Comparison of ENCODE assay signal across 9 mouse cellular contexts in genomic region chr14:18506168-18506567, GRCm38 (mm10).
A peak's percentile ranks its signal among the peaks of the same experiment; 100 is the strongest.
DNase-seq lines count a peak whose midpoint lies in the region; ATAC-seq and TF ChIP-seq lines count a peak whose summit lies in the region.
"Had no signal": no experiment of that assay in that cellular context is flagged by ENCODE, and none has a peak within 500 bp of the region (broad histone marks: within the 10 kb centered on the region; RNA-seq: fewer than 3 reads in every experiment).

No protein-coding gene starts in this region.

- H3K4me3 ChIP-seq in neural tube, embryonic 15.5 days (replicated peaks): no peak overlapping the region
- no peak overlapping the region for H3K4me3 ChIP-seq in forebrain, postnatal 0 days (ENCODE audit: low read depth, low read length)
- H3K4me3 ChIP-seq: lung, embryonic 15.5 days had no signal

- no peaks in the 10 kb centered on the region for H3K4me1 ChIP-seq in neural tube, embryonic 15.5 days
- no peaks in the 10 kb centered on the region for H3K4me1 ChIP-seq in forebrain, postnatal 0 days (ENCODE audit: insufficient read depth)
- H3K4me1 ChIP-seq: lung, embryonic 15.5 days had no signal

- H3K27me3 ChIP-seq in neural tube, embryonic 15.5 days (replicated peaks): no peaks in the 10 kb centered on the region
- no peaks in the 10 kb centered on the region for H3K27me3 ChIP-seq in forebrain, postnatal 0 days (ENCODE audit: insufficient read depth, low read length)
- H3K27me3 ChIP-seq: lung, embryonic 15.5 days had no signal

- peak; percentile 86 for ATAC-seq in frontal cortex, adult (ENCODE audit: low TSS enrichment)
- ATAC-seq in neural tube, embryonic 15.5 days (ENCODE audit: low FRiP score): no peak
- ATAC-seq in forebrain, postnatal 0 days: no peak

- WGBS in neural tube, embryonic 15.5 days: 77% methylated on average over 4 of the region's 4 CpGs
- 64% methylated on average over 4 of the region's 4 CpGs for WGBS in forebrain, postnatal 0 days

- no peaks in the 10 kb centered on the region for H3K9me3 ChIP-seq in neural tube, embryonic 15.5 days (replicated peaks)
- no peaks in the 10 kb centered on the region for H3K9me3 ChIP-seq in forebrain, postnatal 0 days (ENCODE audit: low read length)
- H3K9me3 ChIP-seq: lung, embryonic 15.5 days had no signal

- DNase-seq in frontal cortex, postnatal 14 days (ENCODE audit: low spot score in 2 of 2): no peak
- peak; percentile 8 for DNase-seq in neural tube, embryonic 10.5 days (ENCODE audit: extremely low spot score, low spot score)
- DNase-seq in forebrain, postnatal 0 days: peak; percentile 40
- DNase-seq in lung, postnatal 10 days: peak; percentile 61
- DNase-seq in spleen, postnatal 36 days (ENCODE audit: low spot score in 2 of 2): no peak
- DNase-seq in gastrocnemius, adult 8-10 months (ENCODE audit: low spot score in 2 of 2): no peak

- H3K36me3 ChIP-seq in neural tube, embryonic 15.5 days: no peaks in the 10 kb centered on the region
- no peaks in the 10 kb centered on the region for H3K36me3 ChIP-seq in forebrain, postnatal 0 days (ENCODE audit: insufficient read depth)
- H3K36me3 ChIP-seq: lung, embryonic 15.5 days had no signal

- no peak overlapping the region for H3K9ac ChIP-seq in neural tube, embryonic 15.5 days (replicated peaks)
- H3K9ac ChIP-seq in forebrain, postnatal 0 days: no peak overlapping the region
- H3K9ac ChIP-seq: lung, embryonic 15.5 days had no signal

- TF ChIP-seq CTCF in forebrain, postnatal 0 days (IDR thresholded peaks at IDR 0.05; ENCODE audit: low read depth): peak; percentile 48

- H3K27ac ChIP-seq in neural tube, embryonic 15.5 days (replicated peaks): no peak overlapping the region
- no peak overlapping the region for H3K27ac ChIP-seq in forebrain, postnatal 0 days (ENCODE audit: low read depth, low read length)
- H3K27ac ChIP-seq: lung, embryonic 15.5 days had no signal

- H3K4me2 ChIP-seq in neural tube, embryonic 15.5 days: no peak overlapping the region
- no peak overlapping the region for H3K4me2 ChIP-seq in forebrain, postnatal 0 days (ENCODE audit: low read depth)
- H3K4me2 ChIP-seq: lung, embryonic 15.5 days had no signal

Comparison
In these comparisons a context has a peak if more than half of its experiments do, and no peak if none do; other contexts are left out.
1. DNase-seq: peak in neural tube, embryonic 10.5 days (single experiment), forebrain, postnatal 0 days (single experiment) and lung, postnatal 10 days (single experiment); none in frontal cortex, postnatal 14 days (0 of 2), spleen, postnatal 36 days (0 of 2) and gastrocnemius, adult 8-10 months (0 of 2).